8 mouse cellular contexts compared by ENCODE assay signal in the genomic region with DNA sequence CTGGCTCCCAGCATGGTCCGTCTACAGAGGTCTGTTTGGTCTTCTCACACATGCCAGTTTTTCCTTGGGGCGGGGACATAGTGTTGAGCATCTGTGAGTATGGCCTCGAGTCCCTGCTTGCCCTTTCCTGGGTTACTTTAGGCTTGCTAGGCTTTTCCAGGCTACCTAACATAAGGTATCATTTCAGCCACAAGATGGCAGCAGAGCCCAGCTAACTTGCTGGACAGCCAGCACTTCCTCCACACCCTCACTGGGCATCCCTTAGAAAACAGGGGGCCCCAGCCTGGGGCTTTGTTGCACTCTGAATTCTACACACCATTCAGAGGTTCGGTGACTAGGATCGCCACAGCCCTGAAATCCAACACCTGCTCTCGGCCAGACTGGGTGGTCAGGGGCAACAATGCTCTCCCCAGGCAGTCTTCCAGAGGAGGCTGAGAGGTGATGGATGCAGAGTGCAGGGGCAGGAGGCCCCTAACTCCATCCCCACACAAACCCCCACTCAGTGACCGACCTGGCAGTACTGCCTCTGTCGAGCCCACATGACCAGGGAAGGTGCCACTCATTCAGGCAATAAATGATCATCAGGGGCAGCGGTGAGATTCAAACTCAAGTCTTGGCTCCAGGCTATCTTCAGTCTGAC. TPM values are rescaled to one million over a fixed set of nuclear protein-coding genes. Genes with fewer than 3 reads are reported as not detected.
A peak's percentile ranks its signal among the peaks of the same experiment; 100 is the strongest.
DNase-seq lines count a peak whose midpoint lies in the region; ATAC-seq lines count a peak whose summit lies in the region.

No protein-coding gene starts in this region.

- no peak overlapping the region for H3K4me3 ChIP-seq in forebrain, embryonic 16.5 days (replicated peaks; ENCODE audit: low read length)
- H3K4me3 ChIP-seq in hindbrain, embryonic 14.5 days (replicated peaks; ENCODE audit: low read length), result no peak overlapping the region

- WGBS in forebrain, embryonic 16.5 days, result 15% methylated on average over 9 of the region's 9 CpGs
- WGBS in hindbrain, embryonic 14.5 days, result 20% methylated on average over 9 of the region's 9 CpGs

- DNase-seq in MN1 (ENCODE audit: low spot score), result peak; percentile 77
- DNase-seq in cerebellum, adult 11-12 months, result peak; percentile 59
- DNase-seq in hindbrain, embryonic 14.5 days (ENCODE audit: low spot score), result peak; percentile 97
- DNase-seq in layer of hippocampus, postnatal 10 days (ENCODE audit: low spot score in 2 of 2), result peak; percentile 89 to 90
- DNase-seq in lung, postnatal 14 days, result peak; percentile 92
- DNase-seq in retina, postnatal 7 days (ENCODE audit: low read depth, low spot score), result peak; percentile 78
- peak; percentile 75 for DNase-seq in urinary bladder, postnatal 25 days (ENCODE audit: low spot score)

- no peak overlapping the region for H3K9ac ChIP-seq in forebrain, embryonic 16.5 days (replicated peaks; ENCODE audit: low read depth, low read length)
- no peak overlapping the region for H3K9ac ChIP-seq in hindbrain, embryonic 14.5 days

- H3K4me2 ChIP-seq in forebrain, embryonic 16.5 days (ENCODE audit: low read length), result no peak overlapping the region
- H3K4me2 ChIP-seq in hindbrain, embryonic 14.5 days (replicated peaks), result no peak overlapping the region

- ATAC-seq in forebrain, embryonic 16.5 days, result peak; percentile 73
- peak; percentile 58 for ATAC-seq in hindbrain, embryonic 14.5 days (ENCODE audit: low FRiP score)

- H3K27me3 ChIP-seq in forebrain, embryonic 16.5 days (replicated peaks; ENCODE audit: control insufficient read depth, insufficient read depth, low read length), result no peaks in the 10 kb centered on the region
- no peaks in the 10 kb centered on the region for H3K27me3 ChIP-seq in hindbrain, embryonic 14.5 days (ENCODE audit: control insufficient read depth, insufficient read depth, low read length)

- peaks cover 7% of the 10 kb centered on the region for H3K4me1 ChIP-seq in forebrain, embryonic 16.5 days (replicated peaks; ENCODE audit: control insufficient read depth, insufficient read depth, low read length)
- H3K4me1 ChIP-seq in hindbrain, embryonic 14.5 days (replicated peaks; ENCODE audit: control insufficient read depth, insufficient read depth, low read length), result no peaks in the 10 kb centered on the region

- no peaks in the 10 kb centered on the region for H3K36me3 ChIP-seq in forebrain, embryonic 16.5 days (ENCODE audit: control insufficient read depth, insufficient read depth)
- no peaks in the 10 kb centered on the region for H3K36me3 ChIP-seq in hindbrain, embryonic 14.5 days (replicated peaks; ENCODE audit: control insufficient read depth, insufficient read depth)

- H3K27ac ChIP-seq in forebrain, embryonic 16.5 days (ENCODE audit: low read length), result no peak overlapping the region
- H3K27ac ChIP-seq in hindbrain, embryonic 14.5 days, result no peak overlapping the region

- no peaks in the 10 kb centered on the region for H3K9me3 ChIP-seq in forebrain, embryonic 16.5 days (ENCODE audit: control insufficient read depth, low read length)
- H3K9me3 ChIP-seq in hindbrain, embryonic 14.5 days (ENCODE audit: control insufficient read depth, low read length), result no peaks in the 10 kb centered on the region

RNA-seq across cellular contexts. Expression of gene Akna, which starts 14.3 kb away (rescaled TPM):
- 10.6 and 11.2 TPM in 2 replicates for polyA plus RNA-seq in forebrain, embryonic 16.5 days (2015; fragmentation: Nextera tagmentation; extraction: Ambion mirVana)
- 3.9 and 4.6 TPM in 2 replicates for polyA plus RNA-seq in hindbrain, embryonic 14.5 days (2014; fragmentation: Nextera tagmentation; extraction: Ambion mirVana)
- total RNA-seq in layer of hippocampus, postnatal 10 days (2021), result 1 to 10 TPM; 4.0 to 5.0 TPM

RNA-seq across cellular contexts. Expression of gene Orm2, which starts 55.2 kb away (rescaled TPM):
- polyA plus RNA-seq in forebrain, embryonic 16.5 days (2015; fragmentation: Nextera tagmentation; extraction: Ambion mirVana), result not detected in 2 replicates
- polyA plus RNA-seq in hindbrain, embryonic 14.5 days (2014; fragmentation: Nextera tagmentation; extraction: Ambion mirVana), result not detected in 2 replicates
- not detected for total RNA-seq in layer of hippocampus, postnatal 10 days (2021)
